Mouse (Mus musculus) adrenal gland, postnatal 36 days (tissue): ENCODE data around the gene Zfp169. TPM values are rescaled to one million over a fixed set of nuclear protein-coding genes. Genes with fewer than 3 reads are reported as not detected.

Experiments
- DNase-seq, 2 experiments: peaks; one replicate each; pipeline ENCODE4 v3.0.0; 2021; ENCODE audit warnings: mixed read lengths in 1 of 2
- long read RNA-seq, 2 experiments: library from polyadenylated mRNA; stranded (forward); transcript quantifications; one replicate each; pipeline ENCODE4 v2.0.0; 2021; ENCODE audit warnings: borderline sequencing depth in 2 of 2
- total RNA-seq, 2 experiments: library from RNA; stranded (reverse); gene quantifications; 2 replicates each; pipeline ENCODE4 v1.2.3; 2021

Gene Zfp169
- 10 to 100 TPM in 1 of 2 experiments, 1 to 10 TPM in 1; 5.9 to 10.0 TPM for total RNA-seq
- long read RNA-seq, experiment 1, partial matches to known transcripts, result 0 of 3 reads
- long read RNA-seq, experiment 1, other reads (novel, unspliced or antisense), result 3 of 3 reads
- long read RNA-seq, experiment 2, result 0 reads

- peak; percentile 85 to 89 for DNase-seq
Measured at GRCm38 (mm10) chr13:48513003-48513929, at the start of gene Zfp169, which contains the start of gene A830005F24Rik. Gene Zfp169 (minus strand): TSS chr13:48513451. Gene A830005F24Rik (plus strand): TSS chr13:48513570.

- DNase-seq, result no peak
Measured at GRCm38 (mm10) chr13:48562336-48562735, 49.1 kb upstream of the Zfp169 start.

GRCm38 (mm10) chr13:48561481-48561880 lies 48.2 kb upstream of the Zfp169 start:
- DNase-seq, result no peak

GRCm38 (mm10) chr13:48555976-48556375 lies 42.7 kb upstream of the Zfp169 start:
- no peak for DNase-seq

- DNase-seq, result no peak
Measured at GRCm38 (mm10) chr13:48554552-48554951, 41.3 kb upstream of the Zfp169 start.

GRCm38 (mm10) chr13:48553511-48553910 lies 40.3 kb upstream of the Zfp169 start:
- DNase-seq, result peak; percentile 59 to 66

GRCm38 (mm10) chr13:48552181-48553090 lies 39.2 kb upstream of the Zfp169 start:
- peak; percentile 94 to 95 for DNase-seq

- DNase-seq, result peak; percentile 53 to 77
Measured at GRCm38 (mm10) chr13:48548296-48548695, 35.0 kb upstream of the Zfp169 start.

- DNase-seq, result no peak
Measured at GRCm38 (mm10) chr13:48547623-48548022, 34.4 kb upstream of the Zfp169 start.

GRCm38 (mm10) chr13:48546330-48546917 lies 33.2 kb upstream of the Zfp169 start:
- peak; percentile 100 for DNase-seq

- peak; percentile 99 for DNase-seq
Measured at GRCm38 (mm10) chr13:48545476-48546281, 32.4 kb upstream of the Zfp169 start.

- no peak for DNase-seq
Measured at GRCm38 (mm10) chr13:48544867-48545266, 31.6 kb upstream of the Zfp169 start.

- no peak for DNase-seq
Measured at GRCm38 (mm10) chr13:48544391-48544790, 31.1 kb upstream of the Zfp169 start.

GRCm38 (mm10) chr13:48540488-48540887 lies 27.2 kb upstream of the Zfp169 start:
- no peak for DNase-seq

- no peak for DNase-seq
Measured at GRCm38 (mm10) chr13:48533441-48533840, 20.2 kb upstream of the Zfp169 start.

GRCm38 (mm10) chr13:48531448-48531847 lies 18.2 kb upstream of the Zfp169 start:
- no peak for DNase-seq

GRCm38 (mm10) chr13:48530685-48531084 lies 17.4 kb upstream of the Zfp169 start:
- DNase-seq, result peak; percentile 70 to 75

GRCm38 (mm10) chr13:48529028-48529427 lies 15.8 kb upstream of the Zfp169 start:
- no peak for DNase-seq

- peak; percentile 53 to 66 for DNase-seq
Measured at GRCm38 (mm10) chr13:48528123-48528871, 15.0 kb upstream of the Zfp169 start.

GRCm38 (mm10) chr13:48525745-48526144 lies 12.5 kb upstream of the Zfp169 start:
- DNase-seq, result no peak
